Mouse (Mus musculus): ENCODE measurements around the gene Sgcg. TPM values are rescaled to one million over a fixed set of nuclear protein-coding genes. Genes with fewer than 3 reads are reported as not detected.
A peak's percentile ranks its signal among the peaks of the same experiment; 100 is the strongest.

Sgcg gene
- total and polyA plus RNA-seq, 2 experiments from 2014 or later: 0.11 to 0.36 TPM

DNA sequence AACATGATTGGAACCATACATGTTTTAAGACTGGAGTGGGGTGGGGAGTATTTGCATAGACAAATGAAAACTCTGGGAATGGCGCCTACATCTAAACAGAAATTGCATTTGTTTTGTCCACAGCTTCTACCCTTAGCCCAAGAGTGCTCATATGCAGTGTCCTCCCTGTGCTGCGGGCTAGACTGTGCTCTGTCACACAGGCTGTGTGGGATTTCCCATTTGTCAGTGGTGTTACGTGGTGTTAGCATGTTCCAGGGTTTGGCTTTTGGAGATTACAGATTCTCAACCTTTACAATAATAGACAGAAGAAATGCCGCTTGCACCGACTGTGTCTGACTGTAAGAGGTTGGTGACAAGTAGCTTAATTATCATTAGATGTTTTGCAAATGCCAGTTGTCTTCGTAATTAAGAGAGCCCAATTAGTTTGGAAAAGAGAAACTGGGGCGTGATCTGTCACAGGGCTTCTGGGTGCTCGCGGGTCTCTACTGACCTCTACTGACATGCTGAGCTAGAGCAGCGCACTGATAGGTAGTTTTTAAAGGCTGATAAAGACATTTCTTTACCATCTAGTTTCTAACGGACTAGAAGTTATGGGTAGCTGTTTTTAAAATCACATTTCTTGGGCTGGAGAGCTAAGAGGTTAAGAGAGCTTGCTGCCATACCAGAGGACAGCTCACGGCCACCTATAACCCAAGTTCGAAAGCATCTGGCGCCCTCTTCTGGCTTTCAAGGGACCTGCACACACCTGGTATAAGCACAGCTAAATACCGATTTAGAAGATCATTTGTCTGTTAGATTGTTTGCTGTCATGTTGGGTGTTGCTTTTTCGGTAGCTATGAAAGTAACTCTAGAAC is 35.8 kb upstream of the Sgcg start:
- Histone ChIP-seq H3K9ac (replicated peaks; ENCODE audit: low read length, poor library complexity, severe bottlenecking) (no peak overlapping the region), H3K4me3 (ENCODE audit: low read depth, low read length) (no peak overlapping the region), H3K27ac (ENCODE audit: low read depth, low read length) (no peak overlapping the region), H3K36me3 (ENCODE audit: insufficient read depth, low read length) (no peaks in the 10 kb centered on the region), H3K27me3 (ENCODE audit: insufficient read depth, low read length) (no peaks in the 10 kb centered on the region), H3K4me2 (ENCODE audit: low read depth, low read length, poor library complexity, severe bottlenecking) (no peak overlapping the region), H3K9me3 (ENCODE audit: low read length) (no peaks in the 10 kb centered on the region), H3K4me1 (ENCODE audit: insufficient read depth, low read length) (no peaks in the 10 kb centered on the region)
- ATAC-seq (ENCODE audit: low FRiP score): no peak
- peak; percentile 57 for TF ChIP-seq CTCF (IDR thresholded peaks at IDR 0.05)
- 51% methylated on average over 16 of the region's 16 CpGs for WGBS
- DNase-seq (ENCODE audit: low spot score): peak; percentile 63

DNA sequence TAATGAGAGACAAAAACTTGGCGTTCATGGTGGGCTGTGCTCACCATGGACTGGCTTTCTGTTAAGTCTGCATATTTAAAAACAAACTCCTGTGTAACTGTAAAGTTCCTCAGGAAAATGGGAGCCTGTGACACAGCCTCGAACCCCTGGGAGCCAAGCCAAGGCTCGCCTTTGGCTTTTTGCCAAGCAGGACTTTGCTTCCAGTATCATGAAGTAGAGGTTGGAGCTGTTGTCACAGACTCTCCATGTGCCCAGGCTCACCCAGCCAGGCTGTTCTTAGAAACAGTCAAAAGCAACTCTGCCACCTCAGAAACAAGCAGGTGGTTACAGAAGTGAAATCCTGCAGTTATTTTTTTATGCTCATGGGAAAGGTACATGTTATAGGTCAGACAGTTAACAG is 32.4 kb upstream of the Sgcg start:
- H3K27ac ChIP-seq (ENCODE audit: low read depth, low read length): no peak overlapping the region
- no peaks in the 10 kb centered on the region for H3K36me3 ChIP-seq (ENCODE audit: insufficient read depth, low read length)
- TF ChIP-seq CTCF (IDR thresholded peaks at IDR 0.05): no peak
- no peaks in the 10 kb centered on the region for H3K27me3 ChIP-seq (ENCODE audit: insufficient read depth, low read length)
- no peak for ATAC-seq (ENCODE audit: low FRiP score)
- no peak overlapping the region for H3K4me3 ChIP-seq (ENCODE audit: low read depth, low read length)
- H3K9me3 ChIP-seq (ENCODE audit: low read length): no peaks in the 10 kb centered on the region
- no peak for DNase-seq (ENCODE audit: low spot score)
- no peaks in the 10 kb centered on the region for H3K4me1 ChIP-seq (ENCODE audit: insufficient read depth, low read length)
- H3K4me2 ChIP-seq (ENCODE audit: low read depth, low read length, poor library complexity, severe bottlenecking): no peak overlapping the region
- no peak overlapping the region for H3K9ac ChIP-seq (replicated peaks; ENCODE audit: low read length, poor library complexity, severe bottlenecking)
- 63% methylated on average over 3 of the region's 3 CpGs for WGBS

DNA sequence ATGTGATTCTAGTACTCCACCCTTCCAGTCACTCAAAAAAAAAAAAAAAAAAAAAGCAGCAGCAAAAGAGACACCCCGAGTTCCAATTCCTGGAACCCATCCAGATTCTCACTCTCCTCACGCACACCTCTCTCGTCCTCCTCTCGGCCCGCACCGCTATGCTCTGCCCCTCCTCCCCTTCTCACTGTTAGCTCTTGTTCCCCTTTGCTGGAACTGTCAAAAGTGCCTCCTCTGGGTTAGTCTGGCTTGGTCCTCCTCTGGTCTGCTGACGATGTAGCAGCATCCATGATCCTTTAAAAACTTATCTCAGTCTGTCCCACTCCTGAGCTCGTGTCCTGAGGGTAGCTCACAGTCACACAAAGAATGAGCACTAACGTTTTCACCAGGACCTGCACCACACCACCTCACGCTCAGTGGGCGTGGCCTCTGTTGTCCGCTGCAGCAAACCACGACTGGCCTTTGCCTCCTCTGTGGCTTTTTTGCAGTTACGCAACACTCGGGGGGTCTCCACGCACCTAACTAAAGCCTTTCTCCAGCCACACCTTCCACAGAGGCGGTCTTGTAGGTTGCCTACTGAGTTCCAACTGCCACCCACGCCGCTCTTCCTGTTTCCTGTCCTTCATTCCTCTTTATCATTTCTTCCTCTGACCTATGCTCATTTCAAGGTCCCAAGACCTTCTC is 30.5 kb upstream of the Sgcg start:
- Histone ChIP-seq H3K36me3 (ENCODE audit: insufficient read depth, low read length) (no peaks in the 10 kb centered on the region), H3K9ac (replicated peaks; ENCODE audit: low read length, poor library complexity, severe bottlenecking) (no peak overlapping the region), H3K4me3 (ENCODE audit: low read depth, low read length) (no peak overlapping the region), H3K9me3 (ENCODE audit: low read length) (no peaks in the 10 kb centered on the region), H3K27me3 (ENCODE audit: insufficient read depth, low read length) (no peaks in the 10 kb centered on the region), H3K4me2 (ENCODE audit: low read depth, low read length, poor library complexity, severe bottlenecking) (no peak overlapping the region), H3K27ac (ENCODE audit: low read depth, low read length) (no peak overlapping the region), H3K4me1 (ENCODE audit: insufficient read depth, low read length) (no peaks in the 10 kb centered on the region)
- DNase-seq (ENCODE audit: low spot score): no peak
- TF ChIP-seq CTCF (IDR thresholded peaks at IDR 0.05): no peak
- WGBS: 73% methylated on average over 19 of the region's 19 CpGs
- no peak for ATAC-seq (ENCODE audit: low FRiP score)

DNA sequence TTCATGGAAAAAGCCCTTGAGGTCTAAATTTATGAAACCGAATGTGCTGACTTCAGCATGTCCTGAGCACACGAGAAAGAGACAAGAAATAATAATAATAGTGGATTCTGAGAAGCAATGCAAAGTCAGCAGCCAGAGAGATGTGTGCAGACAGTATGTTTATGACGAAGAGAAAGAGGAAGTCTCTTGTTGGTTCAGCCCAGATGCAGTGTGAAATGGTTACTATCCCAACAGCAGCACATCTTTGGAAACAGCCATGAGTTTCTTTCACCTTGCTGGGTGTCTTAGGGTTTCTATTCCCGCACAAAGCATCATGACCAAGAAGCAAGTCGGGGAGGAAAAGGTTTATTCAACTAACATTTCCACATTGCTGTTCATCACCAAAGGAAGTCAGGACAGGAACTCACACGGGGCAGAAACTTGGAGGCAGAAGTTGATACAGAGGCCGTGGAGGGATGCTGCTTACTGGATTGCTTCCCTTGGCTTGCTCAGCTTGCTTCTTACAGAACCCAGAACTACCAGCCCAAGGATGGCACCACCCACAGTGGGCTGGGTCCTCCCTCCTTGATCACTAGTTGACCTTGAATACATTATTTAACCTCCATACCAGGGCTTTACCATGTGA is 20.5 kb upstream of the Sgcg start:
- TF ChIP-seq CTCF (IDR thresholded peaks at IDR 0.05): no peak
- ATAC-seq (ENCODE audit: low FRiP score) (no peak), DNase-seq (ENCODE audit: low spot score) (no peak)
- Histone ChIP-seq H3K36me3 (ENCODE audit: insufficient read depth, low read length) (no peaks in the 10 kb centered on the region), H3K9me3 (ENCODE audit: low read length) (no peaks in the 10 kb centered on the region), H3K4me3 (ENCODE audit: low read depth, low read length) (no peak overlapping the region), H3K4me1 (ENCODE audit: insufficient read depth, low read length) (no peaks in the 10 kb centered on the region; the same call in 1 of the 2 replicates), H3K27me3 (ENCODE audit: insufficient read depth, low read length) (peaks cover 16% of the 10 kb centered on the region), H3K9ac (replicated peaks; ENCODE audit: low read length, poor library complexity, severe bottlenecking) (no peak overlapping the region), H3K4me2 (ENCODE audit: low read depth, low read length, poor library complexity, severe bottlenecking) (no peak overlapping the region), H3K27ac (ENCODE audit: low read depth, low read length) (no peak overlapping the region)
- WGBS: 80% methylated on average over 7 of the region's 7 CpGs

DNA sequence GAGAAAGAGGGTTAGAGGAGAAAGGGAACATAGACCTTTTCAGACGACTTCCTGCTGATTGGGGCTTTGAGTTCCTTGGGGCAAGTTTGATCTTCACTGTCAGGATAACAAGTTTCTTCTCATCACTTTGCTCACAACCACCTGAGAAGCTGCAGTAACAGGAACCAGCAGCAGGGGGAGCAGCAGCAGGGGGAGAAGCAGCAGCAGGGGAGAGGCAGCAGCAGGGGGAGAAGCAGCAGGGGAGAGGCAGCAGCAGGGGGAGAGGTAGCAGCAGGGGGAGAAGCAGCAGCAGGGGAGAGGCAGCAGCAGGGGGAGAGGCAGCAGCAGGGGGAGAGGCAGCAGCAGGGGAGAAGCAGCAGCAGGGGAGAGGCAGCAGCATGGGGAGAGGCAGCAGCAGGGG is 19.0 kb upstream of the Sgcg start:
- Histone ChIP-seq H3K27me3 (ENCODE audit: insufficient read depth, low read length) (peaks cover 23% of the 10 kb centered on the region), H3K4me3 (ENCODE audit: low read depth, low read length) (no peak overlapping the region), H3K9me3 (ENCODE audit: low read length) (no peaks in the 10 kb centered on the region), H3K9ac (replicated peaks; ENCODE audit: low read length, poor library complexity, severe bottlenecking) (no peak overlapping the region), H3K27ac (ENCODE audit: low read depth, low read length) (no peak overlapping the region), H3K36me3 (ENCODE audit: insufficient read depth, low read length) (no peaks in the 10 kb centered on the region), H3K4me2 (ENCODE audit: low read depth, low read length, poor library complexity, severe bottlenecking) (no peak overlapping the region), H3K4me1 (ENCODE audit: insufficient read depth, low read length) (no peaks in the 10 kb centered on the region; the same call in 1 of the 2 replicates)
- TF ChIP-seq CTCF (IDR thresholded peaks at IDR 0.05): peak; percentile 65
- ATAC-seq (ENCODE audit: low FRiP score) (no peak), DNase-seq (ENCODE audit: low spot score) (no peak)
- WGBS: 55% methylated on average over 1 of the region's 1 CpGs

All from midbrain, postnatal 0 days (tissue).